Mouse (Mus musculus) adrenal gland, adult 18-20 months (tissue): ENCODE measurements at regions not wholly inside any gene's neighbourhood (a gene's known extent, or its start where the extent isn't known, plus 50 kb on each side); places are given as distances from the start of the nearest gene placed in this dataset.

Experiments used
- DNase-seq, 2 experiments: peaks; one replicate each; pipeline ENCODE4 v3.0.0; 2021 to 2022; ENCODE audit warnings: low spot score in 2 of 2

GRCm38 (mm10) chr2:144169576-144170178 lies 100.8 kb upstream of the Mgme1 start:
- DNase-seq: no peak

- peak; percentile 38 to 40 for DNase-seq
Measured at GRCm38 (mm10) chr2:144172100-144172770, 98.2 kb upstream of the Mgme1 start.

- no peak for DNase-seq
Measured at GRCm38 (mm10) chr2:144173358-144174106, 96.9 kb upstream of the Mgme1 start.

- DNase-seq: no peak
Measured at GRCm38 (mm10) chr2:144174366-144175035, 96.0 kb upstream of the Mgme1 start.

GRCm38 (mm10) chr2:144176508-144177170 lies 93.8 kb upstream of the Mgme1 start:
- DNase-seq: no peak

GRCm38 (mm10) chr2:144177268-144177667 lies 93.2 kb upstream of the Mgme1 start:
- DNase-seq: peak in 1 of 2 experiments; percentile 24

- no peak for DNase-seq
Measured at GRCm38 (mm10) chr2:144177920-144178319, 92.5 kb upstream of the Mgme1 start.

GRCm38 (mm10) chr2:144182108-144182507 lies 88.4 kb upstream of the Mgme1 start:
- DNase-seq: no peak

GRCm38 (mm10) chr2:144182542-144182941 lies 87.9 kb upstream of the Mgme1 start:
- DNase-seq: no peak

GRCm38 (mm10) chr2:144183371-144183944 lies 87.0 kb upstream of the Mgme1 start:
- DNase-seq: peak in 1 of 2 experiments; percentile 29

GRCm38 (mm10) chr2:144185175-144185574 lies 85.3 kb upstream of the Mgme1 start:
- no peak for DNase-seq

- DNase-seq: no peak
Measured at GRCm38 (mm10) chr2:144186426-144186825, 84.0 kb upstream of the Mgme1 start.

GRCm38 (mm10) chr2:144188076-144188475 lies 82.4 kb upstream of the Mgme1 start:
- no peak for DNase-seq

GRCm38 (mm10) chr2:144188485-144188884 lies 82.0 kb upstream of the Mgme1 start:
- no peak for DNase-seq

- DNase-seq: no peak
Measured at GRCm38 (mm10) chr2:144189756-144190155, 80.7 kb upstream of the Mgme1 start.

- no peak for DNase-seq
Measured at GRCm38 (mm10) chr2:144191018-144191417, 79.4 kb upstream of the Mgme1 start.

GRCm38 (mm10) chr2:144191707-144192106 lies 78.8 kb upstream of the Mgme1 start:
- DNase-seq: no peak

GRCm38 (mm10) chr2:144192428-144192827 lies 78.0 kb upstream of the Mgme1 start:
- no peak for DNase-seq

GRCm38 (mm10) chr2:144195851-144196250 lies 74.6 kb upstream of the Mgme1 start:
- DNase-seq: no peak

- DNase-seq: no peak
Measured at GRCm38 (mm10) chr2:144197139-144197538, 73.3 kb upstream of the Mgme1 start.
